Comparison of ENCODE assay signal across 32 mouse cellular contexts in the genomic region with DNA sequence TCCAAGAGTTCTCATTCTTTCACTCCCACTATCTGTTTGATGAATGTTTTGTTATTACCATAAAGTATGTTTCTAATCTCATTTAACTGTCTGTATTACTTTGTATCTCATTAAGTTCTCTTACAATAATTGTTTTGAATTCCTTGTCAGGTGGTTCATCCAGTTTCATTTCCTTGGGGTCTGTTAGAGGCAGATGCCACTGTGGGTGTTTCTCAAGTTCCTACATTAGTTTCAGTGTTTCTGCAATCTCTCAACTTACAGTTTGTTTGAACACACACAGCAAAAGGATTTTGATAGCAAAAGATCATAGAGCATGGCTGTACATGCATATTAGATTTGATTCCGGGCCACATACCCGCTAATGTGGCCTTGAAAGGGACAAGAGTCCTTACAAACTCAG.
"Had no signal": no experiment of that assay in that cellular context is flagged by ENCODE, and none has a peak within 500 bp of the region (broad histone marks: within the 10 kb centered on the region; RNA-seq: fewer than 3 reads in every experiment).

No protein-coding gene starts in this region.

- H3K9ac ChIP-seq: limb, embryonic 12.5 days; limb, embryonic 13.5 days; limb, embryonic 15.5 days; liver, embryonic 12.5 days; liver, embryonic 13.5 days; liver, embryonic 14.5 days; liver, embryonic 15.5 days; liver, postnatal 0 days; lung, embryonic 14.5 days; lung, embryonic 15.5 days; midbrain, embryonic 12.5 days; midbrain, embryonic 13.5 days; midbrain, embryonic 15.5 days; neural tube, embryonic 12.5 days; neural tube, embryonic 13.5 days had no signal

- DNase-seq: left cerebral cortex, postnatal 4 days; liver; liver, embryonic 13.5 days; liver, postnatal 0 days; lung, adult 18-20 months; lung, adult 2 months; lung, embryonic 14.5 days; lung, postnatal 10 days; lung, postnatal 14 days; lung, postnatal 36 days; lung, postnatal 4 days; midbrain, embryonic 14.5 days had no signal

- H3K36me3 ChIP-seq: limb, embryonic 10.5 days; limb, embryonic 12.5 days; limb, embryonic 13.5 days; limb, embryonic 15.5 days; liver, embryonic 12.5 days; liver, embryonic 13.5 days; liver, embryonic 15.5 days; lung, embryonic 15.5 days; midbrain, embryonic 12.5 days; midbrain, embryonic 13.5 days; midbrain, embryonic 15.5 days; neural tube, embryonic 12.5 days; neural tube, embryonic 13.5 days had no signal

- H3K27ac ChIP-seq: limb, embryonic 10.5 days; limb, embryonic 12.5 days; limb, embryonic 13.5 days; limb, embryonic 15.5 days; liver, embryonic 12.5 days; liver, embryonic 13.5 days; liver, embryonic 14.5 days; liver, embryonic 15.5 days; lung, embryonic 15.5 days; macrophage; midbrain, embryonic 12.5 days; midbrain, embryonic 13.5 days; midbrain, embryonic 15.5 days; neural tube, embryonic 12.5 days; neural tube, embryonic 13.5 days had no signal

- H3K27me3 ChIP-seq: limb, embryonic 12.5 days; limb, embryonic 13.5 days; limb, embryonic 15.5 days; liver, embryonic 12.5 days; liver, embryonic 13.5 days; liver, embryonic 15.5 days; lung, embryonic 15.5 days; megakaryocyte, embryonic 14.5 days; midbrain, embryonic 12.5 days; midbrain, embryonic 13.5 days; midbrain, embryonic 15.5 days; neural tube, embryonic 12.5 days; neural tube, embryonic 13.5 days had no signal

- H3K4me2 ChIP-seq: limb, embryonic 12.5 days; limb, embryonic 13.5 days; limb, embryonic 15.5 days; liver, embryonic 11.5 days; liver, embryonic 12.5 days; liver, embryonic 13.5 days; liver, embryonic 15.5 days; lung, embryonic 14.5 days; lung, embryonic 15.5 days; midbrain, embryonic 11.5 days; midbrain, embryonic 12.5 days; midbrain, embryonic 13.5 days; midbrain, embryonic 15.5 days; neural tube, embryonic 12.5 days; neural tube, embryonic 13.5 days had no signal

- ATAC-seq: liver, embryonic 12.5 days; liver, postnatal 0 days; lung, postnatal 0 days; midbrain, embryonic 13.5 days; midbrain, embryonic 15.5 days; midbrain, embryonic 16.5 days had no signal

- H3K4me3 ChIP-seq: limb, embryonic 10.5 days; limb, embryonic 12.5 days; limb, embryonic 13.5 days; limb, embryonic 15.5 days; liver, embryonic 12.5 days; liver, embryonic 13.5 days; liver, embryonic 15.5 days; lung, embryonic 15.5 days; megakaryocyte, embryonic 14.5 days; midbrain, embryonic 12.5 days; midbrain, embryonic 13.5 days; midbrain, embryonic 15.5 days; myocyte; neural tube, embryonic 12.5 days; neural tube, embryonic 13.5 days had no signal

- H3K9me3 ChIP-seq: limb, embryonic 10.5 days; limb, embryonic 12.5 days; limb, embryonic 13.5 days; limb, embryonic 15.5 days; liver, embryonic 12.5 days; liver, embryonic 13.5 days; liver, embryonic 15.5 days; lung, embryonic 15.5 days; megakaryocyte, embryonic 14.5 days; midbrain, embryonic 12.5 days; midbrain, embryonic 13.5 days; midbrain, embryonic 15.5 days; neural tube, embryonic 12.5 days; neural tube, embryonic 13.5 days had no signal

- H3K4me1 ChIP-seq: limb, embryonic 13.5 days; limb, embryonic 15.5 days; liver, embryonic 12.5 days; liver, embryonic 13.5 days; liver, embryonic 15.5 days; lung, embryonic 15.5 days; megakaryocyte, embryonic 14.5 days; midbrain, embryonic 12.5 days; midbrain, embryonic 13.5 days; midbrain, embryonic 15.5 days; neural tube, embryonic 12.5 days; neural tube, embryonic 13.5 days had no signal
